Mouse (Mus musculus) bone marrow, adult 2 months (tissue): ENCODE results near the gene Lhx1. TPM values are rescaled to one million over a fixed set of nuclear protein-coding genes. Genes with fewer than 3 reads are reported as not detected.

ENCODE experiments used
- H3K27ac ChIP-seq: fragments of 200-500 bp; 2 replicates; pipeline ENCODE4 v1.5.1; 2012; ENCODE audit warnings: low read depth, mild to moderate bottlenecking, control low read depth, inconsistent platforms, low read length; ENCODE audit not compliant: control insufficient read depth, poor library complexity, insufficient read depth
- H3K4me1 ChIP-seq: fragments of 200-500 bp; 2 replicates; pipeline ENCODE4 v1.6.1; 2011; ENCODE audit warnings: low read length; ENCODE audit not compliant: control insufficient read depth, insufficient read depth
- H3K4me3 ChIP-seq: fragments of 200-500 bp; replicated peaks from 2 replicates; pipeline ENCODE3; 2011; ENCODE audit warnings: mild to moderate bottlenecking, low read depth, low read length, control low read depth; ENCODE audit not compliant: control insufficient read depth
- CTCF ChIP-seq: fragments of 200-500 bp; IDR thresholded peaks from 2 replicates; pipeline ENCODE4 v1.5.1; 2011; ENCODE audit warnings: low read length, control low read depth; ENCODE audit not compliant: control insufficient read depth, insufficient read depth
- POLR2A ChIP-seq: fragments of 200-500 bp; IDR thresholded peaks from 2 replicates; pipeline ENCODE4 v1.6.1; 2011; ENCODE audit warnings: low read depth, mild to moderate bottlenecking, control low read depth, low read length, borderline replicate concordance; ENCODE audit not compliant: control insufficient read depth
- WGBS: fragments of 180-500 bp; shearing (Covaris S2); methylation state at CpG from one replicate; pipeline ENCODE4 v1.1.7; 2018; 5-methylcytosine and 5-hydroxymethylcytosine counted together
- polyA plus RNA-seq: library from polyadenylated mRNA; stranded (reverse); fragments of >200 nt; gene quantifications from 2 replicates; pipeline ENCODE4 v1.2.4, GENCODE M21; 2011; ENCODE audit warnings: low replicate concordance; ENCODE audit not compliant: missing spikeins, insufficient read depth, insufficient read length

The Lhx1 gene
- polyA plus RNA-seq, 1 experiment = not detected

DNA sequence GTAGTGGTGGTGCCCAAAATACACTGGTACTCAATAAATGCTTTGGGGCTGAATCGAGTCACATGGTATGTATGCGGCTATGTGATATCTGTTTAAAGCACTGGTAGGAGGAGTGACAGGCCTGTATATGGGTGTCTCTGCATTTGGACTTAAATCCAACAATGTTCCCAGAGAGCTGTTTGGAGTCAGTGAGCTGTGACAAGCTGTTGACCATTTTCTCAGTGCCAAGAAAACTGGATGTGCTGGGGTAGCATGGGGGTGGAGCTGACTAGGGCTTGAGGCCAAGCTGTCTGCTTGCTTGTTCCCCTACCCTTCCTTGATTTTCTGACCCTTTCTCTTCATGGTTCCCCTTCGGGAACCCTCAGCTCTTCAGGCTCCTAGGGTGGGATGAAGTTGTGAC is 39.9 kb upstream of the Lhx1 start:
- no peak for TF ChIP-seq POLR2A
- no peak for TF ChIP-seq CTCF
- WGBS = 80% methylated on average over 3 of the region's 3 CpGs
- H3K4me1 ChIP-seq = no peaks in the 10 kb centered on the region
- no peak overlapping the region for H3K27ac ChIP-seq
- H3K4me3 ChIP-seq = no peak overlapping the region

DNA sequence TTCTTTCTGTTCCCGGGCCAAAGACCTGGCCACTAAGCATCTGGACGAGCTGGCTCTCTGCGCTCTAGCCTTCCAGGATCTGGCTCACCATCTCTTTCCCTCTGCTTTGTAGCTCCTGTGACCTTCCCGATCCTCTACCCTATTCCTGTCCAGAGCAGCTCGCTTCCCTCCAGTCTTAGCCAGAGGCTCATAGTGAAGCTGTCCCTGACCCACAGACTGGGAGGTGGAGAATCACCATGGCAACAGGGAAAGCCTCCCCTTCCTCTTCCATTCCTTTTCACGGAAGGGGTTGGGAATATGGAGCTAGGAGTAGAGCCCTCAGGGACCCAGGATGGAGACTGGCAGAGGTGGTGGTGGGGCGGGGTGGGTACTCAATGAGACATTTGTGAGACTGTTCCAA is 38.0 kb upstream of the Lhx1 start:
- Histone ChIP-seq H3K27ac (no peak overlapping the region), H3K4me1 (no peaks in the 10 kb centered on the region), H3K4me3 (no peak overlapping the region)
- WGBS = 51% methylated on average over 7 of the region's 7 CpGs
- no peak for TF ChIP-seq POLR2A
- TF ChIP-seq CTCF = no peak

DNA sequence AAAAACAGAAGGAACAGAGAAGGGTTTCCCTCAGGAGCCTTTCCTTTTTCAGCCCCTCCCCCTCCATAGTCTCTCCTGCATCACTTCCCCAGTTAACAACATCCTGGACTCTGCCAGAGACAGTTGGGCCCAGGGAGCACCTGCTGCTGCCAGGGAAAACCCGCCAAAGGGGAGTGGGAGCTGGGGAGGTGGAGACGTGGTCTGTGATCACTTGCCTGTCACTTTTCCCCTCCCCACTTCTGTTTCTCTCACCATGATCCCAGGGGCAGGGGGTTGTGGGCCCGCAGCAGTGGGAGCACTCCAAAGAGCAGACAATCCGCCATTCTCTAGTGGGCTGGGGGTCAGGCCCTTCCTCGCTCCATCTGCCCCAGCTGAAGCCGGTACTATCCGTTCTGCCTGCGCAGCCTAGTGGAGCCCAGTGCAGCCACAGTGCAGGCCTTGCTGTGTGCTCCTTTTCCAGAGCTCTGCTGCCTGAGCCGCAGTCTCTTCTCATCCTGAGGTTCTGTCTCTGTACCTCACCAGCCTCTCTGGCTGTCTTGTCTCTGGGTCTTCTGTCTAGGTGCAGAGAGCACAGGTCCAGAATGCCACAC is 37.5 kb upstream of the Lhx1 start:
- Histone ChIP-seq H3K27ac (no peak overlapping the region), H3K4me3 (no peak overlapping the region), H3K4me1 (no peaks in the 10 kb centered on the region)
- TF ChIP-seq CTCF = no peak
- TF ChIP-seq POLR2A = no peak
- WGBS = 41% methylated on average over 9 of the region's 9 CpGs

DNA sequence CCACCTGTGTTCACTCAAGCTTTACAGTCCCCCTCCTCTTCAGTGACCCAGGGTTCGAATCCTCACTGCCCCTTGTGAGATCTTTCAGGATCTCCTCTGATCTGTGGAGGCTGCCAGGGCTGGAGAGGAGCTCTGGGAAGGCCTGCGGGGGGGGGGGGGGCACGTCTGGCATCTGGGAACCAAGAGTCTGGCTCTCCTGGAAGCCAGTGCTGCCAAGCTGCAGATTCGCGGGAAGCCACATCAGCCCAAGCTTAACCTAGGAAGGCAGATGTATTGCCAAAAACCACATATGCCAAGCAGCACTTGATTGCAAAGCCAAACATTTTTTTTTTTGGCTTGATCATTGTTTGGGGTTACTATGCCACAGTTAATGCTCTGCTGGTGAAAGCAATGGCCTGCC is 36.2 kb upstream of the Lhx1 start:
- Histone ChIP-seq H3K4me1 (no peaks in the 10 kb centered on the region), H3K27ac (no peak overlapping the region), H3K4me3 (no peak overlapping the region)
- no peak for TF ChIP-seq POLR2A
- no peak for TF ChIP-seq CTCF
- 67% methylated on average over 5 of the region's 5 CpGs for WGBS

DNA sequence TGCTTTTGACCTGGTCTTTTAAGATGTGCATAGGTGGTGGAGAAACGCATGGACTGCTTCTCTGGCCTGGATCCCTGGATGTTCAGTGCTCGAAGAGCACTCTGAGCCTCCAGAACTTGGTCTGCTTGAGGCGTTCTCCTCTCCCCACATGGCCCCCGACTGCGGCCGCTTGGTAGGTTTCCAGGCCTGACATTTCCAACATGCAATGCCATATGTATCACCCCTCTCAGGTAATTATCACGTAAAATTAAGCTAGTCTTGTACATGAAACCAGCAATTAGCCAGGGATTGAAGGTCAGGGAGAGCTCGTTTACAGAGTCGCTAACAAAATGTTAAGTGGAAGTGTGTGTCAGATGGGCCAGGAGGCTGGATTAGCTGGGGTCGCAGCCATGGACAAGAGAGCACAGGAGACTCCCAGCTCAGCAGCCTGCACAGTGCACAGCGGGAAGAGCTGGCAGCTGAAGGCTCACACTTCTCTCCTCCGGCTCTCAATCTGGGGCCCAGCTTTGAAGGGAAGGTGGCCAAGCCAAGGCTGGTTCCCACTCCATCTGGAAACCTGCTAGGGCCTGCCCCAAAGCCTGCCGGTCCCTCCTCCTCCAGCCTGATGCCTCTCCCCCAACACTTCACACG is 28.6 kb upstream of the Lhx1 start:
- TF ChIP-seq CTCF (no peak), POLR2A (no peak)
- H3K4me1 ChIP-seq = no peaks in the 10 kb centered on the region
- 85% methylated on average over 14 of the region's 14 CpGs for WGBS
- H3K27ac ChIP-seq = no peak overlapping the region
- H3K4me3 ChIP-seq = no peak overlapping the region

DNA sequence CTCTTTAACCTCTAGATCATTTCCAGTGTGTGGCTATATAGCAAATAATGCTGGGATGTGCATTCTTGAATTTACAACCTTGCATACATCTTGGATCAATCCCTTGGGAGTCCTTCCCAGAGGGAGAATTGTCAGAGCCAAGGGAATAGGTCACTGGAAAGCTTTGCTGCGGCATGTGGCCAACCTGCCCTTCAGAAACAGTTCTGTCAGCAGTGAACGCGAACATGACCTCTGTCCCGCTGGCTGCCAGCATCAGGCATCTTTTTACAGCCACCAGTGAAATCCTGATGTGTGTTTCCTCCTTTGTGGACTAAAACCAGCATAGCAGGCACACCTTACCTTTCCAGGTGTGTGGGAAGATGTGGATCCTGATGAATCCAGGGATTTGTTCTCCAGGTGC is 26.0 kb upstream of the Lhx1 start:
- Histone ChIP-seq H3K27ac (no peak overlapping the region), H3K4me3 (no peak overlapping the region), H3K4me1 (no peaks in the 10 kb centered on the region)
- WGBS = 84% methylated on average over 4 of the region's 4 CpGs
- TF ChIP-seq CTCF (no peak), POLR2A (no peak)

DNA sequence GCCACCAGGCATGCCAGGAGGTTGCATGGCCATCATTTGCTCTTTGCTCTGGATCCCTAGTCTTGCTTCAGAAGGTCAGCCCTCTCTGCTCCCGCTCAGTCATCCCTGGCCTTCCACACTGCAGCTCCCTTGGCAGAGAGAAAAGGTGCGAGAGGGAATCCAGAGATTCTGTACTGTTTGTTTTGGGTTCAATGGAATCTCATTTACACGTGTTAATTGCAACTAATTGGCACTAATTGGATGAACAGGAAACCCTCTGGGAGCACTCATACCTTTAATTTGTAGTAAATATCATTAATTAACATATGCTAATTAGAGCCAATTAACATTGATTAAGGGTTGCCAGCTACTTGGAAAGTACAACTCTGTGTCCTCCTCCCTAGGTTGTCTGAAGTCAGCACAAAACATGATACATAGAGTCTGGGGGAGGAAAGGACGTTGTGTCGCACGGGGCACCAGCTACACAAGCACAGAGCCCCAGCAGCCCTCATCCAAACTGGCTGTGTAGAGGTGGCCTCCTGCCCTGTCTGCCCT is 24.0 kb upstream of the Lhx1 start:
- 63% methylated on average over 6 of the region's 6 CpGs for WGBS
- TF ChIP-seq POLR2A = no peak
- TF ChIP-seq CTCF = no peak

DNA sequence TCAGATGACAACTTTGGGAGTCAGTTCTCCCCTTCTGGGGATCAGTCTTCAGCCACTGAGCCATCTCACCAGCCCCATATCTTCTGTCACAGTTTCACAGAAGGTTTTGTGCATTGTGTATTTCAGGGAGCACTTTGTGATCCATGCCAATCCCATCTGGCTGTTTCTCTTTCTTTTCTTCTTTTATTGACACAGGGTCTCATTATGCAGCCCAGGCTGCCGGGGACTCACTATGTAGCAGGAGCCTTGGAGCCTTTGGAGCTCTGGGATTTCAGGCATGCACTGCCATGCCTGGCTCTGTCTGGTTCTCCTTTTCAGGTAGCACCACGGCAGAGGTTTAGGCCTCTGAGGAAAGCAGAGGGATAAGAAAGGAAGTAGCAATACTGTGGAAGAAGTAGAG is 23.0 kb upstream of the Lhx1 start:
- Histone ChIP-seq H3K4me3 (no peak overlapping the region), H3K4me1 (no peaks in the 10 kb centered on the region), H3K27ac (no peak overlapping the region)
- no peak for TF ChIP-seq POLR2A
- no peak for TF ChIP-seq CTCF
- WGBS = 44% methylated on average over 2 of the region's 2 CpGs

More for the DNA sequence above, 24.0 kb upstream of the Lhx1 start:
- Histone ChIP-seq H3K27ac (no peak overlapping the region), H3K4me1 (no peaks in the 10 kb centered on the region), H3K4me3 (no peak overlapping the region)
